Mouse (Mus musculus): Measurements from ENCODE around the gene Stx6. TPM values are rescaled to one million over a fixed set of nuclear protein-coding genes. Genes with fewer than 3 reads are reported as not detected.

The Stx6 gene
- total and polyA plus RNA-seq, 3 experiments, result 26.0 to 33.4 (median 31.8) TPM

DNA sequence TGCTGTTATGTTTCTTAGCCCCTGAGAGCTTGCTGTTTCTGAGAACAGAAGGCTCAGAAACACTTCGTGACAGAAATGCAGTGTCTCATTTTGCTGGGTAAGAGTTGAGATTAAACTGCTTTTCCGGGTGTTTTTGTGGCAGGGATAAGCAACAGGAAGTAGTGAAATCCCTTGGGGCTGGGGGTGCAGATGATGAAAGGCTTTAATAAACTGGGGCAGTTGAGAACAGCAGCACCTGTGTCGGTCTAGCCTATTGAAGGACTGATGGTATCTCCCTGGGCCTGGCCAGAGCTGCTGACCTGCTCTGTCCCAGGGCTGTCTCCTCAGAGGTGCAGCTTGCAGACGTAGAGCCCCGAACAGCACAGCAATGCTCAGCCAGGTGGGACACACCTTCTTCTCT is 44.0 kb downstream of the Stx6 start:
- in situ Hi-C loops (cut with MboI; ENCODE audit: low pct_ligation_motif_present, low pct_unique_long_range_greater_than_20kb, low sequenced_read_pairs), result loop anchor here (25.0 kb wide), 1 partner anchor 915 kb away; no protein-coding TSS in a partner anchor
- Histone ChIP-seq H3K4me2 (ENCODE audit: insufficient read depth, low read depth, poor library complexity, severe bottlenecking) (no peak overlapping the region), H3K27ac (ENCODE audit: insufficient read depth, low read depth) (no peak overlapping the region), H3K4me1 (ENCODE audit: control insufficient read depth in 1 of 2, insufficient read depth in 2 of 2) (peaks cover 3 to 13% of the 10 kb centered on the region in 2 experiments), H3K9me3 (replicated peaks; ENCODE audit: low read length) (peaks cover 3% of the 10 kb centered on the region), H3K27me3 (replicated peaks) (no peaks in the 10 kb centered on the region), H3K79me2 (replicated peaks; ENCODE audit: control insufficient read depth, extremely low read depth, insufficient read depth, poor library complexity, severe bottlenecking) (no peaks in the 10 kb centered on the region), H3K36me3 (replicated peaks in 1 of 2; ENCODE audit: control insufficient read depth in 1 of 2, insufficient read depth in 1 of 2, low read length in 1 of 2) (peaks cover 45 to 93% of the 10 kb centered on the region in 2 experiments), H3K4me3 (replicated peaks in 1 of 3; ENCODE audit: low read depth in 2 of 3, low read length in 2 of 3, poor library complexity in 1 of 3) (no peak overlapping the region), H3K9ac (ENCODE audit: insufficient read depth, low read depth) (no peak overlapping the region)
- DNase-seq (ENCODE audit: extremely low read depth), result no peak
- TF ChIP-seq IRF4 (IDR thresholded peaks at IDR 0.05; ENCODE audit: low read depth, low read length) (no peak), ZKSCAN1 (IDR thresholded peaks at IDR 0.05; ENCODE audit: borderline replicate concordance, low read depth, low read length) (no peak), SIN3A (IDR thresholded peaks at IDR 0.05; ENCODE audit: low read length) (no peak)
- dilution Hi-C loops (cut with MboI; ENCODE audit: extremely low pct_ligation_motif_present, extremely low pct_unique_long_range_greater_than_20kb, low sequenced_read_pairs), result loop anchor here (25.0 kb wide), 1 partner anchor 165 kb away; no protein-coding TSS in a partner anchor

DNA sequence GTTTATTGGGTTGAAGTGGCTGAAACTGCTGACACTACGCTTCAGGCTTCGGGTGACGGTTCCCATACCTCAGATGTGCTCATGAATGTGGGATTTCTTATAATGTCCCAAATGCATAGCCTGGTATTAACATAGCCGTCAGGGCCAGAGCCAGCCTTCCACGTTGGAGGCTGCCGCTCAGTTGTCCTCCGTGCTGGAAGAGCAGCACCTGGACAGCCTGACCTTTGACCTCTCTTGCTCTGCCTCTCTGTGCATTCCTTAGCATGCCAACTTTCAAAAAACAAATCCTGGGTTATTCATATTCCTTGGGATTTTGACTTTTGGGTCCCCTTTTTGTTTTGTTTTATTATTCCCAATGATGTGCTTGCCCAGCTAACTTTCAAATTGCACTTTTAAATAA is 44.6 kb downstream of the Stx6 start:
- peaks cover 44 to 92% of the 10 kb centered on the region in 2 experiments for H3K36me3 ChIP-seq (replicated peaks in 1 of 2; ENCODE audit: control insufficient read depth in 1 of 2, insufficient read depth in 1 of 2, low read length in 1 of 2)
- no peak overlapping the region for H3K27ac ChIP-seq (ENCODE audit: insufficient read depth, low read depth)
- in situ Hi-C loops (cut with MboI; ENCODE audit: low pct_ligation_motif_present, low pct_unique_long_range_greater_than_20kb, low sequenced_read_pairs), result loop anchor here (25.0 kb wide), 1 partner anchor 916 kb away; no protein-coding TSS in a partner anchor
- peaks cover 0 to 7% of the 10 kb centered on the region in 2 experiments; a peak in 2 of 4 replicates for H3K4me1 ChIP-seq (ENCODE audit: control insufficient read depth in 1 of 2, insufficient read depth in 2 of 2)
- H3K4me2 ChIP-seq (ENCODE audit: insufficient read depth, low read depth, poor library complexity, severe bottlenecking), result no peak overlapping the region
- H3K4me3 ChIP-seq (replicated peaks in 1 of 3; ENCODE audit: low read depth in 2 of 3, low read length in 2 of 3, poor library complexity in 1 of 3), result no peak overlapping the region
- H3K27me3 ChIP-seq (replicated peaks), result no peaks in the 10 kb centered on the region
- no peak for DNase-seq (ENCODE audit: extremely low read depth)
- no peak overlapping the region for H3K9ac ChIP-seq (ENCODE audit: insufficient read depth, low read depth)
- TF ChIP-seq NELFE (IDR thresholded peaks at IDR 0.05; ENCODE audit: low read depth, low read length), result no peak
- no peak for TF ChIP-seq RCOR1 (conservative IDR thresholded peaks at IDR 0.05; ENCODE audit: low read depth, low read length)
- no peak for TF ChIP-seq UBTF (IDR thresholded peaks at IDR 0.05; ENCODE audit: low read depth, low read length)
- TF ChIP-seq USF2 (conservative IDR thresholded peaks at IDR 0.05; ENCODE audit: low read depth, low read length), result no peak
- TF ChIP-seq MEF2A (IDR thresholded peaks at IDR 0.05; ENCODE audit: borderline replicate concordance, low read depth, low read length), result no peak
- no peak for TF ChIP-seq CHD1 (IDR thresholded peaks at IDR 0.05; ENCODE audit: low read depth, low read length)
- no peak for TF ChIP-seq HCFC1 (IDR thresholded peaks at IDR 0.05; ENCODE audit: low read depth, low read length)
- TF ChIP-seq BHLHE40 (IDR thresholded peaks at IDR 0.05; ENCODE audit: low read depth, low read length), result no peak
- TF ChIP-seq ZMIZ1 (IDR thresholded peaks at IDR 0.05; ENCODE audit: low read depth, low read length), result no peak
- no peak for TF ChIP-seq POLR2A (IDR thresholded peaks at IDR 0.05; ENCODE audit: low read depth, low read length)
- TF ChIP-seq PAX5 (IDR thresholded peaks at IDR 0.05; ENCODE audit: low read length), result no peak
- no peak for TF ChIP-seq MAFK (IDR thresholded peaks at IDR 0.05; ENCODE audit: insufficient replicate concordance, low read length)
- no peak for TF ChIP-seq MXI1 (IDR thresholded peaks at IDR 0.05; ENCODE audit: low read depth, low read length)
- no peak for TF ChIP-seq SIN3A (IDR thresholded peaks at IDR 0.05; ENCODE audit: low read length)
- TF ChIP-seq CTCF (conservative IDR thresholded peaks at IDR 0.05 in 1 of 2, IDR thresholded peaks at IDR 0.05 in 1 of 2; ENCODE audit: low read depth in 2 of 2, low read length in 2 of 2), result no peak
- TF ChIP-seq KAT2A (IDR thresholded peaks at IDR 0.05; ENCODE audit: insufficient replicate concordance, low read length), result no peak
- no peak for TF ChIP-seq ELF1 (IDR thresholded peaks at IDR 0.05; ENCODE audit: low read depth, low read length)
- TF ChIP-seq MYC (IDR thresholded peaks at IDR 0.05; ENCODE audit: low read depth, low read length), result no peak
- no peak for TF ChIP-seq TCF12 (IDR thresholded peaks at IDR 0.05; ENCODE audit: low read depth, low read length)
- TF ChIP-seq TBP (conservative IDR thresholded peaks at IDR 0.05; ENCODE audit: low read depth, low read length), result no peak
- dilution Hi-C loops (cut with MboI; ENCODE audit: extremely low pct_ligation_motif_present, extremely low pct_unique_long_range_greater_than_20kb, low sequenced_read_pairs), result loop anchor here (25.0 kb wide), 1 partner anchor 166 kb away; no protein-coding TSS in a partner anchor
- no peaks in the 10 kb centered on the region for H3K79me2 ChIP-seq (replicated peaks; ENCODE audit: control insufficient read depth, extremely low read depth, insufficient read depth, poor library complexity, severe bottlenecking)
- H3K9me3 ChIP-seq (replicated peaks; ENCODE audit: low read length), result peaks cover 3% of the 10 kb centered on the region
